Mouse (Mus musculus): ENCODE measurements around the gene Stambpl1. TPM values are rescaled to one million over a fixed set of nuclear protein-coding genes. Genes with fewer than 3 reads are reported as not detected.

Stambpl1 gene
- polyA plus RNA-seq, 1 experiment from 2014 or later, result 13.2 TPM

- ATAC-seq (ENCODE audit: insufficient number of reproducible peaks, insufficient read depth, low FRiP score, low TSS enrichment, low read depth), result no peak
- H3K4me1 ChIP-seq, result peaks cover 9% of the 10 kb centered on the region
- no peaks in the 10 kb centered on the region for H3K36me3 ChIP-seq
- WGBS, result 71% methylated on average over 5 of the region's 5 CpGs
- no peaks in the 10 kb centered on the region for H3K27me3 ChIP-seq
- H3K4me2 ChIP-seq, result no peak overlapping the region
- H3K9me3 ChIP-seq, result no peaks in the 10 kb centered on the region
- no peak overlapping the region for H3K4me3 ChIP-seq
- H3K9ac ChIP-seq, result no peak overlapping the region
- H3K27ac ChIP-seq, result no peak overlapping the region
Observed at GRCm38 (mm10) chr19:34219260-34219968, 27.4 kb downstream of the Stambpl1 start.

GRCm38 (mm10) chr19:34220732-34221380 lies 28.8 kb downstream of the Stambpl1 start:
- no peak for ATAC-seq (ENCODE audit: insufficient number of reproducible peaks, insufficient read depth, low FRiP score, low TSS enrichment, low read depth)

GRCm38 (mm10) chr19:34222805-34223204 lies 30.8 kb downstream of the Stambpl1 start:
- Histone ChIP-seq H3K9ac (no peak overlapping the region), H3K4me3 (no peak overlapping the region), H3K9me3 (no peaks in the 10 kb centered on the region), H3K4me1 (peaks cover 4% of the 10 kb centered on the region; the same call in 1 of the 2 replicates), H3K4me2 (no peak overlapping the region), H3K27me3 (no peaks in the 10 kb centered on the region), H3K36me3 (peaks cover 6% of the 10 kb centered on the region; the same call in 1 of the 2 replicates), H3K27ac (no peak overlapping the region)
- WGBS, result 94% methylated on average over 3 of the region's 3 CpGs
- ATAC-seq (ENCODE audit: insufficient number of reproducible peaks, insufficient read depth, low FRiP score, low TSS enrichment, low read depth), result no peak

More at GRCm38 (mm10) chr19:34220732-34221380, 28.8 kb downstream of the Stambpl1 start:
- Histone ChIP-seq H3K4me3 (no peak overlapping the region), H3K9ac (no peak overlapping the region), H3K4me1 (peaks cover 9% of the 10 kb centered on the region), H3K36me3 (no peaks in the 10 kb centered on the region), H3K27ac (no peak overlapping the region), H3K4me2 (no peak overlapping the region), H3K27me3 (no peaks in the 10 kb centered on the region), H3K9me3 (no peaks in the 10 kb centered on the region)
- WGBS, result 76% methylated on average over 3 of the region's 3 CpGs

- Histone ChIP-seq H3K27ac (no peak overlapping the region), H3K9ac (no peak overlapping the region), H3K9me3 (no peaks in the 10 kb centered on the region), H3K27me3 (no peaks in the 10 kb centered on the region), H3K4me3 (no peak overlapping the region), H3K36me3 (peaks cover 15% of the 10 kb centered on the region), H3K4me2 (no peak overlapping the region), H3K4me1 (no peaks in the 10 kb centered on the region)
- WGBS, result 71% methylated on average over 7 of the region's 7 CpGs
- no peak for ATAC-seq (ENCODE audit: insufficient number of reproducible peaks, insufficient read depth, low FRiP score, low TSS enrichment, low read depth)
Observed at GRCm38 (mm10) chr19:34231596-34231995, 39.6 kb downstream of the Stambpl1 start.

- Histone ChIP-seq H3K9ac (no peak overlapping the region), H3K36me3 (peaks cover 15% of the 10 kb centered on the region), H3K4me3 (no peak overlapping the region), H3K9me3 (no peaks in the 10 kb centered on the region), H3K4me2 (no peak overlapping the region), H3K27ac (no peak overlapping the region), H3K27me3 (no peaks in the 10 kb centered on the region), H3K4me1 (no peaks in the 10 kb centered on the region)
- no peak for ATAC-seq (ENCODE audit: insufficient number of reproducible peaks, insufficient read depth, low FRiP score, low TSS enrichment, low read depth)
- 50% methylated on average over 5 of the region's 5 CpGs for WGBS
Observed at GRCm38 (mm10) chr19:34232326-34232725, 40.3 kb downstream of the Stambpl1 start.

GRCm38 (mm10) chr19:34233944-34234343 lies 41.9 kb downstream of the Stambpl1 start:
- Histone ChIP-seq H3K4me2 (no peak overlapping the region), H3K27ac (no peak overlapping the region), H3K4me3 (no peak overlapping the region), H3K36me3 (peaks cover 25% of the 10 kb centered on the region), H3K27me3 (no peaks in the 10 kb centered on the region), H3K4me1 (no peaks in the 10 kb centered on the region), H3K9ac (no peak overlapping the region), H3K9me3 (no peaks in the 10 kb centered on the region)
- 77% methylated on average over 14 of the region's 14 CpGs for WGBS
- no peak for ATAC-seq (ENCODE audit: insufficient number of reproducible peaks, insufficient read depth, low FRiP score, low TSS enrichment, low read depth)

GRCm38 (mm10) chr19:34236049-34236448 lies 44.0 kb downstream of the Stambpl1 start:
- no peak overlapping the region for H3K4me2 ChIP-seq
- H3K9me3 ChIP-seq, result no peaks in the 10 kb centered on the region
- H3K27me3 ChIP-seq, result no peaks in the 10 kb centered on the region
- H3K4me1 ChIP-seq, result no peaks in the 10 kb centered on the region
- H3K27ac ChIP-seq, result no peak overlapping the region
- peaks cover 32% of the 10 kb centered on the region for H3K36me3 ChIP-seq
- H3K4me3 ChIP-seq, result no peak overlapping the region
- no peak overlapping the region for H3K9ac ChIP-seq
- 97% methylated on average over 3 of the region's 3 CpGs for WGBS
- no peak for ATAC-seq (ENCODE audit: insufficient number of reproducible peaks, insufficient read depth, low FRiP score, low TSS enrichment, low read depth)

- H3K4me2 ChIP-seq, result no peak overlapping the region
- no peak overlapping the region for H3K9ac ChIP-seq
- peaks cover 32% of the 10 kb centered on the region for H3K36me3 ChIP-seq
- no peak overlapping the region for H3K4me3 ChIP-seq
- no peak overlapping the region for H3K27ac ChIP-seq
- H3K9me3 ChIP-seq, result no peaks in the 10 kb centered on the region
- no peak for ATAC-seq (ENCODE audit: insufficient number of reproducible peaks, insufficient read depth, low FRiP score, low TSS enrichment, low read depth)
- no peaks in the 10 kb centered on the region for H3K27me3 ChIP-seq
- no peaks in the 10 kb centered on the region for H3K4me1 ChIP-seq
- 95% methylated on average over 2 of the region's 2 CpGs for WGBS
Observed at GRCm38 (mm10) chr19:34237746-34238145, 45.7 kb downstream of the Stambpl1 start.

GRCm38 (mm10) chr19:34240273-34241039 lies 48.4 kb downstream of the Stambpl1 start:
- 87% methylated on average over 5 of the region's 5 CpGs for WGBS
- Histone ChIP-seq H3K9me3 (no peaks in the 10 kb centered on the region), H3K4me1 (peaks cover 3% of the 10 kb centered on the region), H3K27ac (no peak overlapping the region), H3K4me3 (no peak overlapping the region), H3K4me2 (no peak overlapping the region), H3K36me3 (peaks cover 23% of the 10 kb centered on the region), H3K27me3 (no peaks in the 10 kb centered on the region), H3K9ac (no peak overlapping the region)
- ATAC-seq (ENCODE audit: insufficient number of reproducible peaks, insufficient read depth, low FRiP score, low TSS enrichment, low read depth), result no peak

- Histone ChIP-seq H3K27me3 (no peaks in the 10 kb centered on the region), H3K4me3 (no peak overlapping the region), H3K36me3 (peaks cover 23% of the 10 kb centered on the region), H3K4me1 (peaks cover 3% of the 10 kb centered on the region), H3K9ac (no peak overlapping the region), H3K27ac (no peak overlapping the region), H3K4me2 (no peak overlapping the region), H3K9me3 (no peaks in the 10 kb centered on the region)
- WGBS, result 67% methylated on average over 15 of the region's 15 CpGs
- no peak for ATAC-seq (ENCODE audit: insufficient number of reproducible peaks, insufficient read depth, low FRiP score, low TSS enrichment, low read depth)
Observed at GRCm38 (mm10) chr19:34241247-34241915, 49.4 kb downstream of the Stambpl1 start.

- H3K9ac ChIP-seq, result no peak overlapping the region
- H3K27me3 ChIP-seq, result no peaks in the 10 kb centered on the region
- no peak overlapping the region for H3K4me2 ChIP-seq
- no peaks in the 10 kb centered on the region for H3K9me3 ChIP-seq
- ATAC-seq (ENCODE audit: insufficient number of reproducible peaks, insufficient read depth, low FRiP score, low TSS enrichment, low read depth), result no peak
- H3K4me1 ChIP-seq, result peaks cover 3% of the 10 kb centered on the region
- H3K4me3 ChIP-seq, result no peak overlapping the region
- H3K27ac ChIP-seq, result no peak overlapping the region
- peaks cover 12% of the 10 kb centered on the region for H3K36me3 ChIP-seq
Observed at GRCm38 (mm10) chr19:34242925-34243324, 50.9 kb downstream of the Stambpl1 start.
